Mouse (Mus musculus) cerebellum, postnatal 25 days (tissue): Measurements from ENCODE around the gene Il17rd.

ENCODE experiments used
- DNase-seq, 2 experiments: peaks; one replicate each; pipeline ENCODE4 v3.0.0; 2021; ENCODE audit warnings: mixed read lengths in 2 of 2

The Il17rd gene

GRCm38 (mm10) chr14:27038783-27039182 is at the start of gene Il17rd:
Il17rd (plus strand) TSS chr14:27038941.
- DNase-seq: peak; percentile 81 to 87

GRCm38 (mm10) chr14:26991622-26992021 is 47.1 kb upstream of the Il17rd start:
- DNase-seq: no peak

- no peak for DNase-seq
Measured at GRCm38 (mm10) chr14:26993427-26993826, 45.3 kb upstream of the Il17rd start.

GRCm38 (mm10) chr14:26994211-26994741 is 44.5 kb upstream of the Il17rd start, which contains the start of gene Hesx1:
Hesx1 (plus strand) TSS chr14:26994416.
- peak; percentile 18 to 36 for DNase-seq

GRCm38 (mm10) chr14:26996257-26996656 is 42.5 kb upstream of the Il17rd start:
- no peak for DNase-seq

- no peak for DNase-seq
Measured at GRCm38 (mm10) chr14:27000386-27000785, 38.4 kb upstream of the Il17rd start.

GRCm38 (mm10) chr14:27004906-27005305 is 33.8 kb upstream of the Il17rd start:
- DNase-seq: no peak

GRCm38 (mm10) chr14:27005937-27006336 is 32.8 kb upstream of the Il17rd start:
- DNase-seq: no peak

- DNase-seq: no peak
Measured at GRCm38 (mm10) chr14:27011561-27011960, 27.2 kb upstream of the Il17rd start.

GRCm38 (mm10) chr14:27013658-27014057 is 25.1 kb upstream of the Il17rd start:
- no peak for DNase-seq

GRCm38 (mm10) chr14:27017936-27018335 is 20.8 kb upstream of the Il17rd start:
- no peak for DNase-seq

- no peak for DNase-seq
Measured at GRCm38 (mm10) chr14:27019850-27020249, 18.9 kb upstream of the Il17rd start.

GRCm38 (mm10) chr14:27022876-27023275 is 15.9 kb upstream of the Il17rd start:
- peak; percentile 24 to 60 for DNase-seq

GRCm38 (mm10) chr14:27024664-27025063 is 14.1 kb upstream of the Il17rd start:
- no peak for DNase-seq

GRCm38 (mm10) chr14:27029771-27030173 is 9.0 kb upstream of the Il17rd start:
- DNase-seq: peak; percentile 48 to 57

GRCm38 (mm10) chr14:27031142-27031541 is 7.6 kb upstream of the Il17rd start:
- peak; percentile 37 to 65 for DNase-seq

GRCm38 (mm10) chr14:27037513-27037912 is 1.2 kb upstream of the Il17rd start:
- no peak for DNase-seq

GRCm38 (mm10) chr14:27039281-27040248 is 824 bp downstream of the Il17rd start:
- no peak for DNase-seq

- no peak for DNase-seq
Measured at GRCm38 (mm10) chr14:27040451-27040850, 1.7 kb downstream of the Il17rd start.

- DNase-seq: no peak
Measured at GRCm38 (mm10) chr14:27042280-27042983, 3.7 kb downstream of the Il17rd start.

GRCm38 (mm10) chr14:27043416-27043815 is 4.7 kb downstream of the Il17rd start:
- no peak for DNase-seq

GRCm38 (mm10) chr14:27044221-27044966 is 5.7 kb downstream of the Il17rd start:
- no peak for DNase-seq

- no peak for DNase-seq
Measured at GRCm38 (mm10) chr14:27044967-27045361, 6.2 kb downstream of the Il17rd start.
